Mouse (Mus musculus) thymus, postnatal 36 days (tissue): Measurements from ENCODE around the gene Fam184a.

Source experiments
- DNase-seq, 2 experiments: peaks; one replicate each; pipeline ENCODE4 v3.0.0; 2022; ENCODE audit warnings: mixed read lengths in 2 of 2

The Fam184a gene

DNA sequence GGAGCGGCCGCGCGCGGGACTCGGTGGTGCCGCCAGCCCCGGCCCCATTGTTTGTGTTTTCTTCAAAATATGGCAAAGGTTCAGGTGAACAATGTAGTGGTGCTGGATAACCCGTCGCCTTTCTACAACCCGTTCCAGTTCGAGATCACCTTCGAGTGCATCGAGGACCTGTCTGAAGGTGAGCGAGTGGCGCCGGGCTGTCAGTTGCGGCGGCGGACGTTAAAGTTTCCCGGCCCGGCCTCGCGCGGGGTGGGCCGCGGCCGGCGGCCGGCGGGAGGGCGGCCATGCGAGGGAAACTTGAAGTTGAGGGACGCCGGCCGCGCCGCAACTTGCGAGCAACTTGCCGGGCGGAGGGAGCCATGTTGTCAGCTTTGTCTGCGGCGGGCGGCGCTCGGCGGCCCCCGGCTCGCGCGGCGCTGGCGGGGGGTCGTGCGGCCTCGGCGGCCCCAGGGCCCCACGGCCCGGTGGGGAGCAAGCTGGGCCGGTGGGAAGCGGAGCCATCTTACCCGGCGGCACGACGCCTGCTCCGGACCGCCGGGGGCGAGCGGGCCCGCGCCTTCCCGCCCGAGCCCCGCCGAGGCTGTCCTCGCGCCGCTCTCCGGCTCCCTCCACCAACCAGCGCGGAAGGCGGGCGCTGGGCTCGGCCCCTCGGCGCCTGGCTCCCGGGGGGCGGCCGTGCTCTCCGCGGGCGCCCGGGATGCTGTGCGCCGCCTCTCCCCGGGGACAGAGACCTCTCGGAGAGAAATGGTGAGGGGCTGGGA, 153.6 kb downstream of the Fam184a start:
- DNase-seq = peak; percentile 60 to 74

DNA sequence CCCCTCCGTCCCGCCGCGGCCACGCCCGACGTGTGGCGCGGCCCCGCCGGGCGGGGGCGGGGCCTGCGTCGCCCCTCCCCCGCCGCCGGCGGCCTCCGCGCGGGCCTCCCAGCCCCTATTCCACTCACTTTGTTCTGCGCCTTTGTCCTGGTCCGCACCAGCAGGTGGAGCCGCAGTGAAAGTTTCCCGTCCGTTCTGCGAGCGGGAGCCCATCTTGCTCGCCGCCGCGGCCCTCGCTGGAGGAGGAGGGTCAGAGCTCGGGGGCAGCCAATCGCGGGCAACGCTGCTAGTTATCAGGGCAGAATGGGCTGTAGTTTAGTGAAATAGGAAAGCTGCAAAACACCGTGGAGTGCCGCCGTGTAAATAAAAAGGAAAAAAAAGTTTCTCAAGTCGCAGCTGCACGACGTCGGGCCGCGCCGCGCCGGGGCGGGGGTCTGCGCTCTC, 154.2 kb downstream of the Fam184a start, which contains the start of gene Asf1a:
Gene Asf1a, plus strand, starts transcription at position 81 of the 444 bp plus-strand sequence.
- DNase-seq = peak; percentile 97 to 98

DNA sequence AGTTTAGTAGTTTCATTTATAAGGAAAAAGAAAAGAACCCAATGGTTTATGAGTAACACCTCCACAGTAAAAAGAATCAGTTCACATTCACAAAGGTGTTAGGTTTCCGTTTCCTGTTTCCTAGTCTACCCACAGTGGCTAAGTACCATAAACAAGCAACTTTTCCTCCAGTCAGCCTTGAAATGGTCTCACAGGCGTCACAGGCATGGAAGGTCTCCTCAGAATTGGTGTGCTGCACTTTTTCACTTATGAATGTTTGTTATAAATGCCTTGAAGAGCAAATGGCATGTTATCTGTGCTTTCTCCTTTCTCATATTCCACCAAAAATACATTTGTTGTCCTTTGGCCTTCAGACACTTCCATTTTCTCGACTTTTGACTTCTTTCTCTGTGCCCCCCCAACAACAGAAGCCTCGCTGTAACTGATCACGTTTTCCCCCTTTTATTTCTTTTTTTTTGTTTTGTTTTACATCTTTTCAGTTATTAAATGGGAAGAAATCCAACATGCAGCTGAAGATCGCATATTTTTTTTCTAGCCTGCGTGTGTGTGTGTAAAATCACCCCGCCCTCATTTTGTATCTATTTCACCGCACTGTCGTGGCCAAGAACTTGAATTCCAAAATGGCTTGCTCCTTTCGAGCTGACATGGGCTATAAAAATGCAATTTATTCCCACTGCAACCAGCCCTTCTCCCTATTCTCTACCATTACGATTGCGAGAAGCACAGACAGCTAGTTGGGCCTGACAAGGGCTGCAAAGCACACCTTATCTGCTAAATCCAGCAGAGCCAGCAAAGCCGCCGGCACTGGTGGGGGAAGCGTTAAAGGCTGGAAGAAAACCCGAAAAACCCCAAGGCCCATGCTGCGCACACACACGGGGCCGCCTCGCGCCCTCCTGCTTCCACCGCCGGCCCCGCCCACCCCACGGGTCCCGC, 154.9 kb downstream of the Fam184a start:
- no peak for DNase-seq

DNA sequence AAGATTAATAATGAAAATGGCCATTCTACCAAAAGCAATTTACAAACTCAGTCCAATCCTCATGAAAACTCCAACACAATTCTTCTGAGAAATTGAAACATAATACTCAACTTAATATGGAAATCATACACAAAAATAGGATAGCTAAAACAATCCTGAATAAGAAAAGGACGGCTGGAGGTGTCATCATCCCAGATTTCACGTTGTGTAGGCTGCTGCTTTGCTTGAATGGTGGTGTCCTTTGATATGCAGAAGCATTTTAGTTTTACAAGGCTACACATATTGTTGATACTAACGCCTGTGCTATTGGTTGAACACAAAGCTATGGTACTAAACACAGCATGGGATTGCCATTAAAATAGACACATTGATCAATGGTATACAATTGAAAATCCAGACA, 165.1 kb downstream of the Fam184a start:
- no peak for DNase-seq
